Mouse (Mus musculus): ENCODE measurements around the gene Polr2f. TPM values are rescaled to one million over a fixed set of nuclear protein-coding genes. Genes with fewer than 3 reads are reported as not detected.

The Polr2f gene
- 264 and 294 TPM in 2 replicates for polyA plus RNA-seq (2015; fragmentation: Nextera tagmentation; extraction: Ambion mirVana)

- 0 out of 2 replicates have a peak within 1 kb of the TSS, but pooled peaks have one; percentile 30 for H3K27ac ChIP-seq (ENCODE audit: low read length)
- H3K36me3 ChIP-seq (ENCODE audit: insufficient read depth, low read length), result peaks cover 19% of the 10 kb centered on the region
- peak within 1 kb of the TSS; percentile 90 for H3K4me2 ChIP-seq (replicated peaks; ENCODE audit: low read depth, low read length)
- H3K27me3 ChIP-seq (ENCODE audit: insufficient read depth, low read length), result no peaks in the 10 kb centered on the region
- peaks cover 21% of the 10 kb centered on the region for H3K4me1 ChIP-seq (ENCODE audit: insufficient read depth, low read length)
- peak; percentile 90 for ATAC-seq (ENCODE audit: low FRiP score, low TSS enrichment)
- peak within 1 kb of the TSS; percentile 93 for H3K4me3 ChIP-seq (ENCODE audit: low read length)
- H3K9me3 ChIP-seq (ENCODE audit: low read length), result no peaks in the 10 kb centered on the region
- WGBS, result 0% methylated on average over 57 of the region's 57 CpGs
- H3K9ac ChIP-seq (replicated peaks; ENCODE audit: low read length), result peak within 1 kb of the TSS; percentile 91
These were observed at the start of gene Polr2f, which contains the start of gene 1700088E04Rik for GRCm38 (mm10) chr15:79140866-79141565. Gene Polr2f, plus strand, starts transcription at chr15:79141009. Gene 1700088E04Rik, minus strand, starts transcription at chr15:79141253.

- no peak overlapping the region for H3K4me3 ChIP-seq (ENCODE audit: low read length)
- no peak overlapping the region for H3K27ac ChIP-seq (ENCODE audit: low read length)
- H3K9ac ChIP-seq (replicated peaks; ENCODE audit: low read length), result no peak overlapping the region
- ATAC-seq (ENCODE audit: low FRiP score, low TSS enrichment), result no peak
- no peaks in the 10 kb centered on the region for H3K27me3 ChIP-seq (ENCODE audit: insufficient read depth, low read length)
- WGBS, result 83% methylated on average over 6 of the region's 6 CpGs
- peaks cover 12% of the 10 kb centered on the region for H3K4me1 ChIP-seq (ENCODE audit: insufficient read depth, low read length)
- no peak overlapping the region for H3K4me2 ChIP-seq (replicated peaks; ENCODE audit: low read depth, low read length)
- H3K36me3 ChIP-seq (ENCODE audit: insufficient read depth, low read length), result peaks cover 62% of the 10 kb centered on the region
- H3K9me3 ChIP-seq (ENCODE audit: low read length), result no peaks in the 10 kb centered on the region
These were observed 48.5 kb upstream of the Polr2f start for GRCm38 (mm10) chr15:79092284-79092683.

GRCm38 (mm10) chr15:79093083-79093839 is 47.5 kb upstream of the Polr2f start:
- ATAC-seq (ENCODE audit: low FRiP score, low TSS enrichment), result no peak
- Histone ChIP-seq H3K36me3 (ENCODE audit: insufficient read depth, low read length) (peaks cover 53% of the 10 kb centered on the region), H3K27ac (ENCODE audit: low read length) (no peak overlapping the region)

GRCm38 (mm10) chr15:79095483-79095882 is 45.3 kb upstream of the Polr2f start:
- H3K9me3 ChIP-seq (ENCODE audit: low read length), result no peaks in the 10 kb centered on the region
- H3K36me3 ChIP-seq (ENCODE audit: insufficient read depth, low read length), result peaks cover 31% of the 10 kb centered on the region
- ATAC-seq (ENCODE audit: low FRiP score, low TSS enrichment), result no peak
- WGBS, result 91% methylated on average over 5 of the region's 5 CpGs
- H3K9ac ChIP-seq (replicated peaks; ENCODE audit: low read length), result no peak overlapping the region
- H3K4me1 ChIP-seq (ENCODE audit: insufficient read depth, low read length), result peaks cover 27% of the 10 kb centered on the region
- no peak overlapping the region for H3K4me3 ChIP-seq (ENCODE audit: low read length)
- H3K27me3 ChIP-seq (ENCODE audit: insufficient read depth, low read length), result no peaks in the 10 kb centered on the region
- H3K4me2 ChIP-seq (replicated peaks; ENCODE audit: low read depth, low read length), result no peak overlapping the region
- no peak overlapping the region for H3K27ac ChIP-seq (ENCODE audit: low read length)

More at GRCm38 (mm10) chr15:79093083-79093839, 47.5 kb upstream of the Polr2f start:
- H3K4me2 ChIP-seq (replicated peaks; ENCODE audit: low read depth, low read length), result no peak overlapping the region
- no peaks in the 10 kb centered on the region for H3K9me3 ChIP-seq (ENCODE audit: low read length)
- H3K4me1 ChIP-seq (ENCODE audit: insufficient read depth, low read length), result peaks cover 22% of the 10 kb centered on the region
- 62% methylated on average over 7 of the region's 7 CpGs for WGBS
- no peak overlapping the region for H3K4me3 ChIP-seq (ENCODE audit: low read length)
- H3K9ac ChIP-seq (replicated peaks; ENCODE audit: low read length), result no peak overlapping the region
- H3K27me3 ChIP-seq (ENCODE audit: insufficient read depth, low read length), result no peaks in the 10 kb centered on the region

- H3K4me1 ChIP-seq (ENCODE audit: insufficient read depth, low read length), result peaks cover 30% of the 10 kb centered on the region
- ATAC-seq (ENCODE audit: low FRiP score, low TSS enrichment), result no peak
- WGBS, result 47% methylated on average over 3 of the region's 3 CpGs
- no peak overlapping the region for H3K4me3 ChIP-seq (ENCODE audit: low read length)
- H3K9me3 ChIP-seq (ENCODE audit: low read length), result no peaks in the 10 kb centered on the region
- peak overlapping the region; percentile 85; the same call in 1 of the 2 replicates for H3K27ac ChIP-seq (ENCODE audit: low read length)
- H3K27me3 ChIP-seq (ENCODE audit: insufficient read depth, low read length), result no peaks in the 10 kb centered on the region
- no peak overlapping the region for H3K4me2 ChIP-seq (replicated peaks; ENCODE audit: low read depth, low read length)
- no peak overlapping the region for H3K9ac ChIP-seq (replicated peaks; ENCODE audit: low read length)
- peaks cover 22% of the 10 kb centered on the region for H3K36me3 ChIP-seq (ENCODE audit: insufficient read depth, low read length)
These were observed 44.3 kb upstream of the Polr2f start for GRCm38 (mm10) chr15:79096556-79096955.

GRCm38 (mm10) chr15:79097135-79097534 is 43.7 kb upstream of the Polr2f start:
- peak overlapping the region; percentile 14 for H3K4me2 ChIP-seq (replicated peaks; ENCODE audit: low read depth, low read length)
- no peak for ATAC-seq (ENCODE audit: low FRiP score, low TSS enrichment)
- no peak overlapping the region for H3K4me3 ChIP-seq (ENCODE audit: low read length)
- no peaks in the 10 kb centered on the region for H3K27me3 ChIP-seq (ENCODE audit: insufficient read depth, low read length)
- peak overlapping the region; percentile 85 for H3K27ac ChIP-seq (ENCODE audit: low read length)
- WGBS, result 10% methylated on average over 2 of the region's 2 CpGs
- H3K9ac ChIP-seq (replicated peaks; ENCODE audit: low read length), result peak overlapping the region; percentile 35; the same call in 1 of the 2 replicates
- H3K4me1 ChIP-seq (ENCODE audit: insufficient read depth, low read length), result peaks cover 30% of the 10 kb centered on the region
- H3K9me3 ChIP-seq (ENCODE audit: low read length), result no peaks in the 10 kb centered on the region
- H3K36me3 ChIP-seq (ENCODE audit: insufficient read depth, low read length), result peaks cover 19% of the 10 kb centered on the region

GRCm38 (mm10) chr15:79097611-79098025 is 43.2 kb upstream of the Polr2f start:
- peak overlapping the region; percentile 85 for H3K27ac ChIP-seq (ENCODE audit: low read length)
- peaks cover 30% of the 10 kb centered on the region for H3K4me1 ChIP-seq (ENCODE audit: insufficient read depth, low read length)
- H3K9me3 ChIP-seq (ENCODE audit: low read length), result no peaks in the 10 kb centered on the region
- H3K4me3 ChIP-seq (ENCODE audit: low read length), result no peak overlapping the region
- peaks cover 14% of the 10 kb centered on the region for H3K36me3 ChIP-seq (ENCODE audit: insufficient read depth, low read length)
- peak overlapping the region; percentile 35; the same call in 1 of the 2 replicates for H3K9ac ChIP-seq (replicated peaks; ENCODE audit: low read length)
- H3K27me3 ChIP-seq (ENCODE audit: insufficient read depth, low read length), result no peaks in the 10 kb centered on the region
- peak; percentile 72 for ATAC-seq (ENCODE audit: low FRiP score, low TSS enrichment)
- H3K4me2 ChIP-seq (replicated peaks; ENCODE audit: low read depth, low read length), result peak overlapping the region; percentile 14
- 28% methylated on average over 6 of the region's 6 CpGs for WGBS

GRCm38 (mm10) chr15:79098220-79098619 is 42.6 kb upstream of the Polr2f start:
- WGBS, result 60% methylated on average over 5 of the region's 5 CpGs
- peak overlapping the region; percentile 85 for H3K27ac ChIP-seq (ENCODE audit: low read length)
- no peaks in the 10 kb centered on the region for H3K27me3 ChIP-seq (ENCODE audit: insufficient read depth, low read length)
- no peaks in the 10 kb centered on the region for H3K9me3 ChIP-seq (ENCODE audit: low read length)
- H3K9ac ChIP-seq (replicated peaks; ENCODE audit: low read length), result peak overlapping the region; percentile 35; the same call in 1 of the 2 replicates
- ATAC-seq (ENCODE audit: low FRiP score, low TSS enrichment), result no peak
- no peak overlapping the region for H3K4me2 ChIP-seq (replicated peaks; ENCODE audit: low read depth, low read length)
- peaks cover 14% of the 10 kb centered on the region for H3K36me3 ChIP-seq (ENCODE audit: insufficient read depth, low read length)
- H3K4me1 ChIP-seq (ENCODE audit: insufficient read depth, low read length), result peaks cover 30% of the 10 kb centered on the region
- no peak overlapping the region for H3K4me3 ChIP-seq (ENCODE audit: low read length)

- peak overlapping the region; percentile 85 for H3K27ac ChIP-seq (ENCODE audit: low read length)
- no peaks in the 10 kb centered on the region for H3K27me3 ChIP-seq (ENCODE audit: insufficient read depth, low read length)
- H3K36me3 ChIP-seq (ENCODE audit: insufficient read depth, low read length), result peaks cover 12% of the 10 kb centered on the region
- no peak overlapping the region for H3K4me2 ChIP-seq (replicated peaks; ENCODE audit: low read depth, low read length)
- H3K4me3 ChIP-seq (ENCODE audit: low read length), result no peak overlapping the region
- ATAC-seq (ENCODE audit: low FRiP score, low TSS enrichment), result peak; percentile 62
- H3K9me3 ChIP-seq (ENCODE audit: low read length), result no peaks in the 10 kb centered on the region
- no peak overlapping the region for H3K9ac ChIP-seq (replicated peaks; ENCODE audit: low read length)
- WGBS, result 38% methylated on average over 7 of the region's 7 CpGs
- peaks cover 30% of the 10 kb centered on the region for H3K4me1 ChIP-seq (ENCODE audit: insufficient read depth, low read length)
These were observed 41.9 kb upstream of the Polr2f start for GRCm38 (mm10) chr15:79098868-79099267.
